Mouse (Mus musculus) liver, adult (tissue): ENCODE results near the gene Plcg1.

Experiments used
- GATA4 ChIP-seq: IDR thresholded peaks from 2 replicates; pipeline ENCODE4 v1.6.1; 2014; ENCODE audit warnings: mild to moderate bottlenecking, low read length; ENCODE audit not compliant: insufficient replicate concordance

Gene Plcg1

GRCm38 (mm10) chr2:160731117-160731838 lies at the start of gene Plcg1:
TSS of gene Plcg1 (plus strand) at chr2:160731300.
- TF ChIP-seq GATA4 = no peak; the same call in 1 of the 2 replicates

GRCm38 (mm10) chr2:160700271-160700670 lies 30.8 kb upstream of the Plcg1 start:
- peak; percentile 60; the same call in 1 of the 2 replicates for TF ChIP-seq GATA4

GRCm38 (mm10) chr2:160701603-160702002 lies 29.5 kb upstream of the Plcg1 start:
- TF ChIP-seq GATA4 = no peak

- TF ChIP-seq GATA4 = no peak
These were observed 28.3 kb upstream of the Plcg1 start for GRCm38 (mm10) chr2:160702824-160703223.

- TF ChIP-seq GATA4 = no peak
These were observed 23.4 kb upstream of the Plcg1 start for GRCm38 (mm10) chr2:160707673-160708072.

GRCm38 (mm10) chr2:160715463-160716030 lies 15.6 kb upstream of the Plcg1 start:
- TF ChIP-seq GATA4 = no peak

- no peak for TF ChIP-seq GATA4
These were observed 13.8 kb upstream of the Plcg1 start for GRCm38 (mm10) chr2:160717269-160717668.

GRCm38 (mm10) chr2:160718811-160719210 lies 12.3 kb upstream of the Plcg1 start:
- no peak for TF ChIP-seq GATA4

GRCm38 (mm10) chr2:160722714-160723113 lies 8.4 kb upstream of the Plcg1 start:
- no peak for TF ChIP-seq GATA4

- TF ChIP-seq GATA4 = no peak
These were observed 7.3 kb upstream of the Plcg1 start for GRCm38 (mm10) chr2:160723613-160724375.

- TF ChIP-seq GATA4 = no peak
These were observed 6.6 kb upstream of the Plcg1 start for GRCm38 (mm10) chr2:160724536-160724935.

- no peak; the same call in 1 of the 2 replicates for TF ChIP-seq GATA4
These were observed 4.9 kb upstream of the Plcg1 start for GRCm38 (mm10) chr2:160725877-160726864.

- TF ChIP-seq GATA4 = no peak
These were observed 2.1 kb upstream of the Plcg1 start for GRCm38 (mm10) chr2:160728972-160729371.

GRCm38 (mm10) chr2:160729436-160729835 lies 1.7 kb upstream of the Plcg1 start:
- TF ChIP-seq GATA4 = no peak
